Mouse (Mus musculus) olfactory bulb, adult 2 months (tissue): ENCODE results near the gene Rbm38. TPM values are rescaled to one million over a fixed set of nuclear protein-coding genes. Genes with fewer than 3 reads are reported as not detected.

Experiments used
- H3K27ac ChIP-seq: fragments of 200-500 bp; 2 replicates; pipeline ENCODE4 v1.5.1; 2012; ENCODE audit warnings: low read depth, low read length; ENCODE audit not compliant: insufficient read depth
- H3K4me1 ChIP-seq: fragments of 200-500 bp; 2 replicates; pipeline ENCODE4 v1.6.1; 2012; ENCODE audit warnings: low read length; ENCODE audit not compliant: control insufficient read depth, insufficient read depth
- H3K4me3 ChIP-seq: fragments of 200-500 bp; 2 replicates; pipeline ENCODE4 v1.5.1; 2012; ENCODE audit warnings: mild to moderate bottlenecking, low read depth, low read length, moderate library complexity; ENCODE audit not compliant: insufficient read depth
- CTCF ChIP-seq: fragments of 200-500 bp; IDR thresholded peaks from 2 replicates; pipeline ENCODE4 v1.5.1; 2012; ENCODE audit warnings: low read depth, mild to moderate bottlenecking, low read length, moderate library complexity; ENCODE audit not compliant: insufficient read depth
- POLR2A ChIP-seq: fragments of 200-500 bp; IDR thresholded peaks from 2 replicates; pipeline ENCODE4 v1.6.1; 2012; ENCODE audit warnings: mild to moderate bottlenecking, low read depth, low read length, moderate library complexity; ENCODE audit not compliant: insufficient read depth
- WGBS: fragments of 180-500 bp; shearing (Covaris S2); methylation state at CpG from one replicate; pipeline ENCODE4 v1.1.7; 2018; 5-methylcytosine and 5-hydroxymethylcytosine counted together
- polyA plus RNA-seq: library from polyadenylated mRNA; stranded (reverse); fragments of >200 nt; gene quantifications from 2 replicates; pipeline ENCODE4 v1.2.4, GENCODE M21; 2012; ENCODE audit warnings: low replicate concordance; ENCODE audit not compliant: missing spikeins, insufficient read depth, insufficient read length

Rbm38 gene
- polyA plus RNA-seq, 1 experiment, result not detected

- Histone ChIP-seq H3K4me3 (no peak overlapping the region), H3K27ac (no peak overlapping the region), H3K4me1 (peaks cover 3% of the 10 kb centered on the region; the same call in 1 of the 2 replicates)
- TF ChIP-seq POLR2A, result no peak
- no peak for TF ChIP-seq CTCF
- WGBS, result 94% methylated on average over 3 of the region's 3 CpGs
Observed at GRCm38 (mm10) chr2:173082706-173083105, 62.4 kb downstream of the Rbm38 start.

- no peak for TF ChIP-seq CTCF
- no peak for TF ChIP-seq POLR2A
- Histone ChIP-seq H3K4me3 (no peak overlapping the region), H3K27ac (no peak overlapping the region), H3K4me1 (peaks cover 3% of the 10 kb centered on the region; the same call in 1 of the 2 replicates)
- 83% methylated on average over 9 of the region's 9 CpGs for WGBS
Observed at GRCm38 (mm10) chr2:173083106-173083505, 62.8 kb downstream of the Rbm38 start.

DNA sequence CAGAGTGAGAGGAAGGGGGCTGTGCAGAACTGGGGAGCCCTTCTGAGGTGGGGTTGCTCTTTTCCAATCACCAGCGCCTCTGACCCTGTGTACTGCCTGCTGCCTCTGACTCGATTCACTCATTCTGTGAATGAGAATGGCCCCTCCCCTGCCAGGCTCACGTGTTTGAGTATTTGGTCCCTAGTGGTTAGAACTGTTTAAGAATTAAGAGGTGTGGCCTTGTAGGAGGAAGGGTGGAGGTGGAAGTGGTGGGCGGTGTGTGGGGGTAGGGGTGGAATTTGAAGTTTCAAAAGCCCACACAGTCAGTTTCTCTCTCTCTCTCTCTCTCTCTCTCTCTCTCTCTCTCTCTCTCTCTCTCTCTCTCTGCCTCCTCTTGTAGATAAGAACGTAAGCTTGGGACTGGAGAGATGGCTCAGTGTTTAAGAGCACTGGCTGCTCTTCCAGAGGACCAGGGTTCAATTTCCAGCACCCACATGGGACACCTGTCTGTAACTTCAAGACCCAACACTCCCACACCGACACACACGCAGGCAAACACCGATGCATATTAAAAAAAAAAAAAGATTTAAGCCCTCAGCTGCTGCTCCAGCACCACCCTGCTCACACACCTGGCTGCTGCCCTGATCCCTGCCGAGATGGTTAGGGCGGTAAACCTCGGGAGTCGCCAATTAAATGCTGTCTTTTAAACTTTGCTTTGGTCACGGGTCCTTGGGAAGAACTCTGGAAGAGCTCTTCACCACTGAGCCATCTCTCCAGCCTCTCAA, 63.6 kb downstream of the Rbm38 start:
- Histone ChIP-seq H3K4me3 (no peak overlapping the region), H3K27ac (no peak overlapping the region), H3K4me1 (peaks cover 3% of the 10 kb centered on the region; the same call in 1 of the 2 replicates)
- TF ChIP-seq CTCF (no peak), POLR2A (no peak)
- 22% methylated on average over 13 of the region's 13 CpGs for WGBS

Other genes starting within 250 kb of the Rbm38 start
- not detected in 2 replicates for gene Bmp7, start 80.2 kb upstream of the Rbm38 start, polyA plus RNA-seq
- not detected in 2 replicates for gene Spo11, start 42.8 kb upstream of the Rbm38 start, polyA plus RNA-seq
- gene Rae1, start 20.4 kb upstream of the Rbm38 start, polyA plus RNA-seq, result not detected in 2 replicates
- gene Ctcfl, start 99.0 kb downstream of the Rbm38 start, polyA plus RNA-seq, result not detected in 2 replicates
- not detected in 2 replicates for gene Pck1, start 132.6 kb downstream of the Rbm38 start, polyA plus RNA-seq
- not detected in 2 replicates for gene Zbp1, start 198.4 kb downstream of the Rbm38 start, polyA plus RNA-seq